Mouse (Mus musculus): ENCODE data around the gene Lamtor1. TPM values are rescaled to one million over a fixed set of nuclear protein-coding genes. Genes with fewer than 3 reads are reported as not detected.

The Lamtor1 gene
- polyA plus RNA-seq (2012; rRNA removed): 122 and 155 TPM in 2 replicates

GRCm38 (mm10) chr7:101905561-101906286, at the start of gene Lamtor1:
TSS of gene Lamtor1 (plus strand) at chr7:101905904.

GRCm38 (mm10) chr7:101857094-101857493, 48.6 kb upstream of the Lamtor1 start, which contains the start of gene Folr2:
TSS of gene Folr2 (minus strand) at chr7:101857194.

GRCm38 (mm10) chr7:101863415-101863814, 42.3 kb upstream of the Lamtor1 start, which contains the start of gene Anapc15:
TSS of gene Anapc15 (plus strand) at chr7:101863715.

GRCm38 (mm10) chr7:101870629-101871028, 35.1 kb upstream of the Lamtor1 start, which contains the start of gene Folr1:
TSS of gene Folr1 (minus strand) at chr7:101870788.

GRCm38 (mm10) chr7:101906287-101906681, 580 bp downstream of the Lamtor1 start, which contains the start of gene Tomt:
TSS of gene Tomt (minus strand) at chr7:101906359.

GRCm38 (mm10) chr7:101933751-101934240, 28.1 kb downstream of the Lamtor1 start, which contains the start of the genes Lrrc51 and Numa1:
TSS of gene Lrrc51 (minus strand) at chr7:101933895.
TSS of gene Numa1 (plus strand) at chr7:101934111.

Other genes starting within 250 kb of the Lamtor1 start
- 24.7 and 26.9 TPM in 2 replicates for gene Clpb, start 242.3 kb upstream of the Lamtor1 start, polyA plus RNA-seq (2012; rRNA removed)
- gene Phox2a, start 87.6 kb upstream of the Lamtor1 start, polyA plus RNA-seq (2012; rRNA removed): 0.80 and 2.0 TPM in 2 replicates
- gene Inppl1, start 67.7 kb upstream of the Lamtor1 start, polyA plus RNA-seq (2012; rRNA removed): 58.7 and 79.0 TPM in 2 replicates
- gene Folr2, start 48.7 kb upstream of the Lamtor1 start, polyA plus RNA-seq (2012; rRNA removed): 2.5 TPM in 2 replicates
- gene Anapc15, start 42.2 kb upstream of the Lamtor1 start, polyA plus RNA-seq (2012; rRNA removed): 124 and 143 TPM in 2 replicates
- 5.8 and 12.0 TPM in 2 replicates for gene Folr1, start 35.1 kb upstream of the Lamtor1 start, polyA plus RNA-seq (2012; rRNA removed)
- gene Tomt, start 455 bp downstream of the Lamtor1 start, polyA plus RNA-seq (2012; rRNA removed): 0.12 and 0.41 TPM in 2 replicates
- 5.2 and 8.2 TPM in 2 replicates for gene Lrrc51, start 28.0 kb downstream of the Lamtor1 start, polyA plus RNA-seq (2012; rRNA removed)
- 99.9 and 104 TPM in 2 replicates for gene Numa1, start 28.2 kb downstream of the Lamtor1 start, polyA plus RNA-seq (2012; rRNA removed)
- 10.8 and 15.4 TPM in 2 replicates for gene Il18bp, start 112.8 kb downstream of the Lamtor1 start, polyA plus RNA-seq (2012; rRNA removed)
- gene Rnf121, start 159.6 kb downstream of the Lamtor1 start, polyA plus RNA-seq (2012; rRNA removed): 44.9 and 79.1 TPM in 2 replicates
- 51.6 and 62.7 TPM in 2 replicates for gene Xndc1, start 159.6 kb downstream of the Lamtor1 start, polyA plus RNA-seq (2012; rRNA removed)
- 7.5 and 11.2 TPM in 2 replicates for gene Xntrpc, start 159.8 kb downstream of the Lamtor1 start, polyA plus RNA-seq (2012; rRNA removed)
- 3.6 TPM in 1 of 2 replicates, not detected in the other for gene Trpc2, start 177.2 kb downstream of the Lamtor1 start, polyA plus RNA-seq (2012; rRNA removed)
- 0.67 and 3.5 TPM in 2 replicates for gene Art1, start 195.8 kb downstream of the Lamtor1 start, polyA plus RNA-seq (2012; rRNA removed)
- gene Art5, start 203.6 kb downstream of the Lamtor1 start, polyA plus RNA-seq (2012; rRNA removed): 0.79 and 2.5 TPM in 2 replicates
- gene Chrna10, start 210.9 kb downstream of the Lamtor1 start, polyA plus RNA-seq (2012; rRNA removed): 0.02 TPM in 1 of 2 replicates, not detected in the other

All from central nervous system, embryonic 11.5 days (tissue).